ENCODE assay signal across 27 mouse cellular contexts in the genomic region with DNA sequence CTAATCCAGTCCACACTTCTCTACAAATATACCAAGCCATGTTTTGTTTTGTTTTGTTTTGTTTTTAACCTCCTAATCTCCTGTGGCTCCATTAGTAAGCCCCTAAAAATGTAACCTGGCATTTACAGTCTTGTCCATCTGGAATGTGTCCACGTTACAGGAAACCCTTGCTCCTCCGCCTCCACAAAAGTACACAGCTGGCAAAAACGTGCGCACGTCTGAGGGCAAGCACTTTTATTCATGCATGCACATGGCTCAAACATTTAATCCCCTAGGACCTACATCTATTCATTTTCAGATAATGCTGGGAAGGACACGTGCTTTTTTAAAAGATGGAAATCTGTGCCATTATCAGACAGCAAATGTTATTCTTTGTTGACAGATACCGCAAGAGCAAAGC. TPM values are rescaled to one million over a fixed set of nuclear protein-coding genes. Genes with fewer than 3 reads are reported as not detected.
DNase-seq lines count a peak whose midpoint lies in the region; ATAC-seq lines count a peak whose summit lies in the region.
"Had no signal": no experiment of that assay in that cellular context is flagged by ENCODE, and none has a peak within 500 bp of the region (broad histone marks: within the 10 kb centered on the region; RNA-seq: fewer than 3 reads in every experiment).

No protein-coding gene starts in this region.

- no peak for ATAC-seq in heart, embryonic 16.5 days (replicated peaks; ENCODE audit: extremely low read depth, insufficient read depth, low FRiP score)
- ATAC-seq in limb, embryonic 12.5 days (ENCODE audit: insufficient number of reproducible peaks, insufficient read depth, low FRiP score, low TSS enrichment, low read depth) = no peak
- ATAC-seq: forebrain, embryonic 16.5 days; intestine, embryonic 16.5 days had no signal

- peak; percentile 45 for DNase-seq in embryo, embryonic 11 days
- DNase-seq in embryo, embryonic 10 days (ENCODE audit: low spot score) = no peak
- no peak for DNase-seq in heart, adult 8-10 months (ENCODE audit: low spot score)
- DNase-seq in NIH3T3 (ENCODE audit: low read depth) = peak; percentile 50
- no peak for DNase-seq in kidney, postnatal 25 days
- no peak for DNase-seq in cerebellum, adult 18-20 months
- DNase-seq: adrenal gland, adult 2 months; cerebellum, adult 11 months; liver; lung, adult 2 months; lung, postnatal 4 days; thymus, postnatal 25 days had no signal

- peak overlapping the region; percentile 46 for H3K27ac ChIP-seq in heart, embryonic 16.5 days (ENCODE audit: low read length)
- peak overlapping the region; percentile 79 for H3K27ac ChIP-seq in limb, embryonic 12.5 days
- H3K27ac ChIP-seq: hindbrain, embryonic 13.5 days; left cerebral cortex, adult 2 months; midbrain, embryonic 12.5 days had no signal

- no peak overlapping the region for H3K4me2 ChIP-seq in heart, embryonic 16.5 days (ENCODE audit: low read depth, low read length)
- no peak overlapping the region for H3K4me2 ChIP-seq in limb, embryonic 12.5 days
- H3K4me2 ChIP-seq: heart, embryonic 12.5 days; hindbrain, embryonic 13.5 days; midbrain, embryonic 12.5 days had no signal

- no peaks in the 10 kb centered on the region for H3K27me3 ChIP-seq in heart, embryonic 16.5 days (ENCODE audit: control insufficient read depth, insufficient read depth, low read length)
- H3K27me3 ChIP-seq in limb, embryonic 12.5 days = no peaks in the 10 kb centered on the region
- H3K27me3 ChIP-seq: CH12.LX; heart, embryonic 12.5 days; hindbrain, embryonic 13.5 days; midbrain, embryonic 12.5 days had no signal

- H3K9me3 ChIP-seq in heart, embryonic 16.5 days (replicated peaks; ENCODE audit: control insufficient read depth, low read length) = no peaks in the 10 kb centered on the region
- H3K9me3 ChIP-seq in limb, embryonic 12.5 days = no peaks in the 10 kb centered on the region
- H3K9me3 ChIP-seq: heart, embryonic 12.5 days; hindbrain, embryonic 13.5 days; midbrain, embryonic 12.5 days had no signal

- peaks cover 32% of the 10 kb centered on the region for H3K4me1 ChIP-seq in heart, embryonic 16.5 days (ENCODE audit: control insufficient read depth, insufficient read depth, low read length)
- peaks cover 51% of the 10 kb centered on the region for H3K4me1 ChIP-seq in limb, embryonic 12.5 days (replicated peaks)

- 28% methylated on average over 7 of the region's 7 CpGs for WGBS in heart, embryonic 16.5 days
- 15% methylated on average over 7 of the region's 7 CpGs for WGBS in limb, embryonic 12.5 days

- H3K9ac ChIP-seq in heart, embryonic 16.5 days (ENCODE audit: low read length) = no peak overlapping the region
- H3K9ac ChIP-seq in limb, embryonic 12.5 days (replicated peaks) = no peak overlapping the region
- H3K9ac ChIP-seq: heart, embryonic 12.5 days; hindbrain, embryonic 13.5 days; midbrain, embryonic 12.5 days had no signal

- H3K4me3 ChIP-seq in heart, embryonic 16.5 days (ENCODE audit: low read length) = no peak overlapping the region
- H3K4me3 ChIP-seq in limb, embryonic 12.5 days (replicated peaks) = no peak overlapping the region
- H3K4me3 ChIP-seq: erythroblast, embryonic 14.5 days; heart, embryonic 12.5 days; hindbrain, embryonic 13.5 days; left cerebral cortex, adult 2 months; midbrain, embryonic 12.5 days had no signal

- H3K36me3 ChIP-seq in heart, embryonic 16.5 days (ENCODE audit: control insufficient read depth, insufficient read depth) = no peaks in the 10 kb centered on the region
- H3K36me3 ChIP-seq in limb, embryonic 12.5 days = peaks cover 12% of the 10 kb centered on the region; the same call in 1 of the 2 replicates
- H3K36me3 ChIP-seq: hindbrain, embryonic 13.5 days; midbrain, embryonic 12.5 days had no signal

RNA-seq across cellular contexts. Expression of gene Gm9747, which starts 25.4 kb away (rescaled TPM):
- 31.6 and 33.8 TPM in 2 replicates for polyA plus RNA-seq in heart, embryonic 16.5 days (2015; fragmentation: Nextera tagmentation; extraction: Ambion mirVana)
- not detected for total RNA-seq in heart, adult 8-10 months (2022)
- polyA plus RNA-seq in limb, embryonic 12.5 days (2016; fragmentation: Nextera tagmentation; extraction: Ambion mirVana) = 29.1 and 30.9 TPM in 2 replicates
- total RNA-seq: adrenal gland, adult 2 months; CH12.LX; common myeloid progenitor, adult 5-6 weeks; gastrocnemius, adult 18-20 months; layer of hippocampus, adult 18-20 months; left cerebral cortex, adult 2 months; neutrophil, adult 5-6 weeks had no signal
- polyA plus RNA-seq: adrenal gland, adult 2 months; erythroblast, embryonic 14.5 days; testis, adult 2 months had no signal

RNA-seq across cellular contexts. Expression of gene Irs1, which starts 32.9 kb away (rescaled TPM):
- 8.2 and 9.4 TPM in 2 replicates for polyA plus RNA-seq in heart, embryonic 16.5 days (2015; fragmentation: Nextera tagmentation; extraction: Ambion mirVana)
- 10 to 100 TPM; 14.8 to 34.3 (median 24.0) TPM for total RNA-seq in heart, adult 8-10 months (2022)
- 12.0 and 13.8 TPM in 2 replicates for polyA plus RNA-seq in limb, embryonic 12.5 days (2016; fragmentation: Nextera tagmentation; extraction: Ambion mirVana)
- total RNA-seq: CH12.LX; common myeloid progenitor, adult 5-6 weeks had no signal

RNA-seq across cellular contexts. Expression of gene Rhbdd1, which starts 57.9 kb away (rescaled TPM):
- polyA plus RNA-seq in heart, embryonic 16.5 days (2015; fragmentation: Nextera tagmentation; extraction: Ambion mirVana) = 8.9 and 10.3 TPM in 2 replicates
- total RNA-seq in heart, adult 8-10 months (2022) = 10 to 100 TPM in 3 of 4 experiments, 1 to 10 TPM in 1; 10.0 to 11.3 (median 10.6) TPM
- polyA plus RNA-seq in limb, embryonic 12.5 days (2016; fragmentation: Nextera tagmentation; extraction: Ambion mirVana) = 7.7 and 8.4 TPM in 2 replicates

Comparison
In these comparisons a context has a peak if more than half of its experiments do, and no peak if none do; other contexts are left out.
1. DNase-seq: peak in embryo, embryonic 11 days (single experiment) and NIH3T3 (single experiment); none in embryo, embryonic 10 days (single experiment), heart, adult 8-10 months (single experiment), kidney, postnatal 25 days (0 of 2) and cerebellum, adult 18-20 months (0 of 2).